Mouse (Mus musculus) liver, postnatal 0 days (tissue): Measurements from ENCODE around the gene Arrdc2.

Experiments used
- CTCF ChIP-seq: sonication (generic); IDR thresholded peaks from 2 replicates; pipeline ENCODE4 v1.5.1; 2016; ENCODE audit warnings: antibody characterized with exemption, low read depth
- EP300 ChIP-seq: IDR thresholded peaks from 2 replicates; pipeline ENCODE4 v1.6.1; 2016; ENCODE audit warnings: antibody characterized with exemption, low read depth, mild to moderate bottlenecking

GRCm38 (mm10) chr8:70864712-70865221 lies 25.2 kb upstream of the Arrdc2 start:
- TF ChIP-seq CTCF: no peak
- no peak for TF ChIP-seq EP300
